Mouse (Mus musculus) heart, adult 2 months (tissue): ENCODE results near the gene Gm10717.
"Not testable (repeated sequence)": the region's sequence is repeated elsewhere in the genome, so short reads cannot be mapped to it uniquely, and the experiment has no call there.

Source experiments
- CTCF ChIP-seq: fragments of 200-600 bp; IDR thresholded peaks from 2 replicates; pipeline ENCODE4 v1.8.1; 2022; ENCODE audit warnings: antibody characterized with exemption, mild to moderate bottlenecking, moderate library complexity
- EP300 ChIP-seq: fragments of 200-500 bp; IDR thresholded peaks from 2 replicates; pipeline ENCODE4 v1.6.1; 2011; ENCODE audit warnings: low read depth, low read length, control low read depth; ENCODE audit not compliant: insufficient read depth
- POLR2A ChIP-seq: fragments of 200-500 bp; IDR thresholded peaks from 2 replicates; pipeline ENCODE4 v1.6.1; 2011; ENCODE audit warnings: mild to moderate bottlenecking, low read depth, low read length, control low read depth; ENCODE audit not compliant: insufficient read depth

DNA sequence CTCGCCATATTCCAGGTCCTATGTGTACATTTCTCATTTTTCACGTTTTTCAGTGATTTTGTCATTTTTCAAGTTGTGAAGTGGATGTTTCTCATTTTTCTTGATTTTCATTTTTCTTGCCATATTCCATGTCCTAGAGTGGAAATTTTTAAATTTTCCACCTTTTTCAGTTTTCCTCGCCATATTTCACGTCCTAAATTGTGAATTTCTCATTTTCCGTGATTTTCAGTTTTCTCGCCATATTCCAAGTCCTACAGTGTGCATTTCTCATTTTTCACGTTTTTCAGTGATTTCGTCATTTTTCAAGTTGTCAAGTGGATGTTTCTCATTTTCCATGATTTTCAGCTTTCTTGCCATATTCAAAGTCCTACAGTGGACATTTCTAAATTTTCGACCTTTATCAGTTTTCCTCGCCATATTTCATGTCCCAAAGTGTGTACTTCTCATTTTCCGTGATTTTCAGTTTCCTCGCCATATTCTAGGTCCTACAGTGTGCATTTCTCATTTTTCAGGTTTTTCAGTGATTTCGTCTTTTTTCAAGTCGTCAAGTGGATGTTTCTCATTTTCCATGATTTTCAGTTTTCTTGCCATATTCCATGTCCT lies 22.3 kb upstream of the Gm10717 start, which contains the start of gene Gm11168:
- TF ChIP-seq EP300, POLR2A, CTCF: not testable (repeated sequence)
